Mouse (Mus musculus) hindbrain, embryonic 12.5 days (tissue): Measurements from ENCODE around the gene Krt18. TPM values are rescaled to one million over a fixed set of nuclear protein-coding genes. Genes with fewer than 3 reads are reported as not detected.

Experiments used
- ATAC-seq: fragments of 200-750 bp; cut with Nextera tagmentation; 2 replicates; pipeline ENCODE4 v1.8.0; 2017; ENCODE audit warnings: moderate TSS enrichment; ENCODE audit not compliant: low FRiP score
- H3K27ac ChIP-seq: fragments of 300-500 bp; sonication (generic); 2 replicates; pipeline ENCODE4 v1.5.1; 2016; ENCODE audit warnings: mild to moderate bottlenecking
- H3K27me3 ChIP-seq: fragments of 300-500 bp; sonication (generic); 2 replicates; pipeline ENCODE4 v1.6.1; 2016; ENCODE audit warnings: mild to moderate bottlenecking
- H3K36me3 ChIP-seq: fragments of 300-500 bp; sonication (generic); 2 replicates; pipeline ENCODE4 v1.6.1; 2016; ENCODE audit warnings: mild to moderate bottlenecking
- H3K4me1 ChIP-seq: fragments of 300-500 bp; sonication (generic); 2 replicates; pipeline ENCODE4 v1.6.1; 2016
- H3K4me2 ChIP-seq: fragments of 300-500 bp; sonication (generic); replicated peaks from 2 replicates; pipeline ENCODE4 v1.6.1; 2016; ENCODE audit warnings: mild to moderate bottlenecking
- H3K4me3 ChIP-seq: fragments of 300-500 bp; sonication (generic); 2 replicates; pipeline ENCODE4 v1.5.1; 2016; ENCODE audit warnings: mild to moderate bottlenecking
- H3K9ac ChIP-seq: fragments of 300-500 bp; sonication (generic); 2 replicates; pipeline ENCODE4 v1.6.1; 2016; ENCODE audit warnings: mild to moderate bottlenecking, moderate library complexity
- H3K9me3 ChIP-seq: fragments of 300-500 bp; sonication (generic); replicated peaks from 2 replicates; pipeline ENCODE4 v1.6.1; 2016; ENCODE audit warnings: mild to moderate bottlenecking
- WGBS: fragments of 180-500 bp; shearing (Covaris S2); methylation state at CpG from one replicate; pipeline ENCODE4 v1.1.7; 2016; 5-methylcytosine and 5-hydroxymethylcytosine counted together
- polyA plus RNA-seq: library from polyadenylated mRNA; unstranded; fragments of >200 nt; fragmentation: Nextera tagmentation; extraction: Ambion mirVana; gene quantifications from 2 replicates; pipeline ENCODE4 v1.2.1, GENCODE M21; 2016

Krt18 gene
- polyA plus RNA-seq, 1 experiment from 2014 or later: 30.0 TPM

GRCm38 (mm10) chr15:102048006-102048405 lies 20.0 kb downstream of the Krt18 start:
- Histone ChIP-seq H3K9me3 (no peaks in the 10 kb centered on the region), H3K4me3 (no peak overlapping the region), H3K27me3 (no peaks in the 10 kb centered on the region), H3K36me3 (no peaks in the 10 kb centered on the region), H3K4me1 (0 out of 2 replicates have a peak, but pooled peaks cover 2% of the 10 kb centered on the region), H3K4me2 (no peak overlapping the region), H3K9ac (no peak overlapping the region), H3K27ac (no peak overlapping the region)
- 91% methylated on average over 6 of the region's 6 CpGs for WGBS
- ATAC-seq: no peak

DNA sequence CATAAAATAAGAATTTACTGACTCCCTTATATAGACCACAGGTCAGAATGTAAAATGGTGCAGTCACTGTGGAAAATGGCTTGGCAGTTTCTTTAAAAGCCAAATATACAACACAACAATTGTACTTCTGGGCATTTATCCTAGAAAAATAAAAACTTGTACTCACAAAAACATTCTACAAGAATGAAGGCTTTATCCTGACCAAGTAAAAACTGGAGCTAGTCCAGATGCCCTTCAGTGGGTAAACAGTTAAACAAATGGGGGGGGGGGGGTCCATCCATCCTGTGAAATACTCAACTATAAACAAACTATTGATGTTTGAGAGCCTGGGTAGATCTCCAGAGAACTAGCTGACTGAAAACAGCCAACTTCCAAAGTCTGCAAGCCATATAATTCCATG lies 21.9 kb downstream of the Krt18 start:
- Histone ChIP-seq H3K4me3 (no peak overlapping the region), H3K27me3 (no peaks in the 10 kb centered on the region), H3K36me3 (no peaks in the 10 kb centered on the region), H3K4me1 (0 out of 2 replicates have a peak, but pooled peaks cover 2% of the 10 kb centered on the region), H3K4me2 (no peak overlapping the region), H3K27ac (no peak overlapping the region), H3K9me3 (no peaks in the 10 kb centered on the region), H3K9ac (no peak overlapping the region)
- no peak for ATAC-seq

DNA sequence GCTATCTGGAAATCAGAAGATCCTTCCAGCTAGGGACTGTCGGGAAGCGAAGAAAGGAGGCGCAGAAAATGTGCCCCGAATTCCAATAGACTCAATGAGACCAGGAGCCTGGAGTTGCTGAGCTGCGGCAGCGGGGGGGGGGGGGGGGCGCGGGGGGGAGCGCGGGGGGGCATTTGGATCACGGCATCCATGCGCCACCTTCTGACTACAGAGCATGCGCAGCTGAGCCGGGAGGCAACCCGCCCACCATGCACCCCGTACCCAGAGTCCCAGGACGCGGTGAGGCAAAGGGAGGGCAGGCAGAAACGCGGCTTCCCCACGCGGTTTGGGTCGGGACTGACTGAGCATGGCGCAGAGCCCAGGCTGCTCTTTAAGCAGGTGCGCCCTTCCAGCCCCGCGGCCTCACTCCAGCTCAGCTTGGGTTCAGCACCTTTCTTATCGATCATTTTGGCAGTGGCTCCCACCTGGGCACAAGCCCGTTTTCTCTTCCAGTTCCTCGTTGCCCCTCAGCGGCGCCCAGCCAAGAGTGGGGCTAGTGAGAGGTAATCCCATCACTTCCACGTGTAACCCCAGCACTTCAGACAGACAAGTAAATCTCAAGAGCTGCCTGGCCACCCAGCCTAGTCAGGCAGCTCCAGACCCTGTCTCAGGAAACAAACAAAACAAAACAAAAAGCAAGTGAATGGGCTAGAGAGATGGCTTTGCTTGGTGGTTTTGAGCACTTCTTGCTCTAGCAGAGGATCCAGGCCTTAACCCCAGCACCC lies 24.1 kb downstream of the Krt18 start:
- H3K4me2 ChIP-seq: peak overlapping the region; percentile 73
- 0 out of 2 replicates have a peak, but pooled peaks cover 2% of the 10 kb centered on the region for H3K4me1 ChIP-seq
- peak overlapping the region; percentile 78 for H3K27ac ChIP-seq
- peak; percentile 80 for ATAC-seq
- H3K27me3 ChIP-seq: no peaks in the 10 kb centered on the region
- peak overlapping the region; percentile 49 for H3K4me3 ChIP-seq
- WGBS: under 1% methylated on average over 23 of the region's 33 CpGs
- H3K36me3 ChIP-seq: no peaks in the 10 kb centered on the region
- peak overlapping the region; percentile 70 for H3K9ac ChIP-seq
- H3K9me3 ChIP-seq: no peaks in the 10 kb centered on the region

GRCm38 (mm10) chr15:102056495-102057174 lies 28.7 kb downstream of the Krt18 start:
- Histone ChIP-seq H3K9me3 (no peaks in the 10 kb centered on the region), H3K36me3 (no peaks in the 10 kb centered on the region), H3K27ac (no peak overlapping the region), H3K4me3 (no peak overlapping the region), H3K9ac (no peak overlapping the region), H3K4me2 (no peak overlapping the region), H3K4me1 (no peaks in the 10 kb centered on the region), H3K27me3 (no peaks in the 10 kb centered on the region)
- WGBS: 88% methylated on average over 15 of the region's 15 CpGs
- ATAC-seq: no peak

- H3K27me3 ChIP-seq: peaks cover 24% of the 10 kb centered on the region
- no peak overlapping the region for H3K9ac ChIP-seq
- WGBS: 5% methylated on average over 20 of the region's 20 CpGs
- no peak overlapping the region for H3K27ac ChIP-seq
- H3K4me1 ChIP-seq: no peaks in the 10 kb centered on the region
- no peaks in the 10 kb centered on the region for H3K36me3 ChIP-seq
- peak; percentile 76 for ATAC-seq
- no peak overlapping the region for H3K4me3 ChIP-seq
- H3K4me2 ChIP-seq: no peak overlapping the region
- no peaks in the 10 kb centered on the region for H3K9me3 ChIP-seq
Observed at GRCm38 (mm10) chr15:102065661-102066325, 37.8 kb downstream of the Krt18 start.

GRCm38 (mm10) chr15:102070476-102071467 lies 42.8 kb downstream of the Krt18 start:
- H3K4me2 ChIP-seq: no peak overlapping the region
- H3K9me3 ChIP-seq: no peaks in the 10 kb centered on the region
- H3K4me3 ChIP-seq: no peak overlapping the region
- peaks cover 24% of the 10 kb centered on the region for H3K27me3 ChIP-seq
- no peak overlapping the region for H3K27ac ChIP-seq
- peaks cover 15% of the 10 kb centered on the region for H3K4me1 ChIP-seq
- WGBS: 74% methylated on average over 13 of the region's 13 CpGs
- no peaks in the 10 kb centered on the region for H3K36me3 ChIP-seq
- no peak for ATAC-seq
- no peak overlapping the region for H3K9ac ChIP-seq

DNA sequence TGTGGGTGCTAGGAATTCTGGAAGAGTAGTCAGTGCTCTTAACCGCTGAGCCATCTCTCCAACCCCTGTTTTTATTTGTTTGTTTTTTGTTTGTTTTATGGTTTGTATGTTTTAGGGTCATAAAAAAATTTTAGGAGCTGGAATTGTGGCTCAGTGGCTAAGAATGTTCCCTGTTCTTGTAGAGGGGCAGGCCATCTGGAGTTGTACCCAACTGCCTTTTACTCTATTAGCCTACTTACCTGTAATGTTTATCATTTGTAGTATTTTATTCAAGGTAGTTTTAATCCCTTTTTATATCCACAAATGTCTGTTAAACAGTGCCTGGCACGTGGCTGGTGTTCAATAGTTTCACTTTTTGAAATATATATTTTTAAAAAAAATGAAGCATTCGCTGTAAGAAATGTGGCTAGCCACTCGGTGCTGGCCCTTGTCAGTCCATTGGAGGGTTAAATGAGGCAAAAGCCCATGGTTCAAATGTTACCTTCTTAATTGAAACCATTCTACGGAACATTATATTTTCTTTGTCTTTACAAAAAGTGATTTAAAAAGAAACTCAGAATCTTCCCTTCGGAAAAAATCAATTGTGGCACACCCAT lies 45.1 kb downstream of the Krt18 start:
- 14% methylated on average over 6 of the region's 6 CpGs for WGBS
- Histone ChIP-seq H3K4me3 (peak overlapping the region; percentile 96), H3K27me3 (peaks cover 9% of the 10 kb centered on the region; the same call in 1 of the 2 replicates), H3K9ac (peak overlapping the region; percentile 41; the same call in 1 of the 2 replicates), H3K9me3 (no peaks in the 10 kb centered on the region), H3K4me1 (peaks cover 20% of the 10 kb centered on the region), H3K36me3 (no peaks in the 10 kb centered on the region), H3K4me2 (peak overlapping the region; percentile 49), H3K27ac (no peak overlapping the region; the same call in 1 of the 2 replicates)
- ATAC-seq: peak; percentile 55

DNA sequence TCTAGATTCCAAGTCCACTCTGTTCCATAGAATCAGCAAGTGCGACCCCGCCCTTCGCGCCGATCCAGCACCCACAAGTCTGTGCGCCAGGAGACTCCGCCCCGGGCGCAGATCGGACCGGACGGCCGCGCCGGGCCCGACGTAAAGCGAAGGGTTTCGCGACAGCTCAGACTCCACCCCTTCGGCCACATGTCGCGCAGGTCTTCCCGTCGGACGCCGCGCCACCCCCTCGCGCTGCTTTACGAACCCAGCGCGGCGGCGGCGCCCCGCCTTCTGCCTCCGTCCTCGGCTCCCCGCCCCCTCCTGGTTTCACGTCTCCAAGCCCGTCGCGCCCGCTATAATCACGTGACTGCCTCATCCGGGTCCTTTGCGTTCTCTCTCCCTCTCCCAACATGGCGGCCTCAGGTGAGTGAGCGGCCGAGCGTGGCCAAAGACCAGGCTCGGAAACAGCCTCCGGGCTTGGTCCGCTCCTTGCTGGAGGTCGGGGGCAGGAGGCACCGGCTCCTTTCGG lies 45.6 kb downstream of the Krt18 start, which contains the start of gene Eif4b:
TSS of gene Eif4b (plus strand) at position 215 of the 511 bp plus-strand sequence.
- Histone ChIP-seq H3K4me3 (peak within 1 kb of the TSS; percentile 96), H3K9me3 (no peaks in the 10 kb centered on the region), H3K27ac (peak within 1 kb of the TSS; percentile 98), H3K4me1 (peaks cover 20% of the 10 kb centered on the region), H3K9ac (peak within 1 kb of the TSS; percentile 98), H3K36me3 (no peaks in the 10 kb centered on the region), H3K4me2 (peak within 1 kb of the TSS; percentile 90), H3K27me3 (peaks cover 9% of the 10 kb centered on the region; the same call in 1 of the 2 replicates)
- WGBS: under 1% methylated on average over 58 of the region's 58 CpGs
- peak; percentile 95 for ATAC-seq

- H3K27me3 ChIP-seq: peaks cover 6% of the 10 kb centered on the region; the same call in 1 of the 2 replicates
- H3K9me3 ChIP-seq: no peaks in the 10 kb centered on the region
- peak overlapping the region; percentile 98 for H3K27ac ChIP-seq
- H3K4me1 ChIP-seq: peaks cover 20% of the 10 kb centered on the region
- under 1% methylated on average over 57 of the region's 57 CpGs for WGBS
- H3K9ac ChIP-seq: peak overlapping the region; percentile 98
- peak; percentile 55 for ATAC-seq
- H3K4me2 ChIP-seq: peak overlapping the region; percentile 90
- H3K36me3 ChIP-seq: no peaks in the 10 kb centered on the region
- H3K4me3 ChIP-seq: peak overlapping the region; percentile 96
Observed at GRCm38 (mm10) chr15:102074070-102074731, 46.2 kb downstream of the Krt18 start.

DNA sequence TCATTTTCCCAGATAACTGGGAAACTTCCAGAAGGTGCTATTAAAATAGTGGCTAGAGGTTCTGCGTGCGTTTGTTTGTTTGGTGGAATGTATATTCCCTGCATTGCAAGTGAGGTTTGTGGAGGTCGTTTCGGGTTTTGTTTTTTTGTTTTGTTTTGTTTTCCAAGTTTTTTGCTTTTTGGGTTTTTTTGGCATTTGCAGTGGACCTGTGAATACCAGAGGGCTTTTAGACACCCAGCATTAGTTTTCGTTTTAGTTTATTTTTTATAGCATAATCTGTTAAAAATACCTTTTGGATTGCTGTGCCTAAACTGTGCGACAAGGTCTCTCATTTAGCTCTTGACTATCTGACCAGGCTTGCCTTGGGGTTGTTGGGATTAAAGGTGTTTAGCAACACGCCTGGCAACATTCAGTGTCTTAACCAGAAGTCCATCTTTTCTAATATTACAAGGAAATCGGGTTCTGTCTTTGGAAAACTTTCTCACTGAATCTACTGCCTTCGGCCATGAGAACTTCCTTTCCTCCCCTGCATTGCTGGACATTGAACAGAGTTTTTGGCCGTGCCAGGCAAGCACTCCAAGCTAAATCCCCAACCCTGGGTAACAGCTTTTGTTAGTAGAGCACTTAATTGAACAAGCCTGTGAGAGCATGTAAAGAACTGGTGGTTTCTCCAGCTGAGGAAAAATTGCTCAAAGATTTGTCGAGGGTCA lies 47.1 kb downstream of the Krt18 start:
- H3K9me3 ChIP-seq: no peaks in the 10 kb centered on the region
- peak overlapping the region; percentile 98; the same call in 1 of the 2 replicates for H3K27ac ChIP-seq
- H3K9ac ChIP-seq: peak overlapping the region; percentile 98
- ATAC-seq: no peak
- 19% methylated on average over 11 of the region's 11 CpGs for WGBS
- H3K4me1 ChIP-seq: peaks cover 20% of the 10 kb centered on the region
- no peaks in the 10 kb centered on the region for H3K36me3 ChIP-seq
- H3K27me3 ChIP-seq: 0 out of 2 replicates have a peak, but pooled peaks cover 2% of the 10 kb centered on the region
- peak overlapping the region; percentile 90 for H3K4me2 ChIP-seq
- H3K4me3 ChIP-seq: peak overlapping the region; percentile 96
